Mouse (Mus musculus) liver, embryonic 11.5 days (tissue): Measurements from ENCODE around the gene Odf3l1. TPM values are rescaled to one million over a fixed set of nuclear protein-coding genes. Genes with fewer than 3 reads are reported as not detected.

Experiments
- ATAC-seq: fragments of 200-750 bp; cut with Nextera tagmentation; replicated peaks from 2 replicates; pipeline ENCODE4 v1.8.0; 2017; ENCODE audit warnings: moderate number of reproducible peaks, mild to moderate bottlenecking, moderate TSS enrichment, moderate library complexity; ENCODE audit not compliant: low FRiP score
- DNase-seq: peaks from one replicate; pipeline ENCODE4 v3.0.0-alpha.2; 2017; ENCODE audit warnings: low spot score
- H3K27ac ChIP-seq: fragments of 300-500 bp; sonication (generic); 2 replicates; pipeline ENCODE4 v1.5.1; 2014; ENCODE audit warnings: mild to moderate bottlenecking, low read depth, low read length, control low read depth
- H3K27me3 ChIP-seq: fragments of 300-500 bp; sonication (generic); replicated peaks from 2 replicates; pipeline ENCODE4 v1.6.1; 2014; ENCODE audit warnings: low read length, mixed read lengths; ENCODE audit not compliant: control insufficient read depth, insufficient read depth
- H3K36me3 ChIP-seq: fragments of 300-500 bp; sonication (generic); 2 replicates; pipeline ENCODE4 v1.6.1; 2014; ENCODE audit warnings: mild to moderate bottlenecking, low read length, moderate library complexity, mixed read lengths; ENCODE audit not compliant: control insufficient read depth, insufficient read depth
- H3K4me1 ChIP-seq: fragments of 300-500 bp; sonication (generic); replicated peaks from 2 replicates; pipeline ENCODE4 v1.6.1; 2014; ENCODE audit warnings: low read length, mixed read lengths; ENCODE audit not compliant: control insufficient read depth, insufficient read depth
- H3K4me2 ChIP-seq: fragments of 300-500 bp; sonication (generic); 2 replicates; pipeline ENCODE4 v1.6.1; 2014; ENCODE audit warnings: mild to moderate bottlenecking, control low read depth, moderate library complexity
- H3K4me3 ChIP-seq: fragments of 300-500 bp; sonication (generic); 2 replicates; pipeline ENCODE4 v1.5.1; 2014; ENCODE audit warnings: low read depth, low read length, control low read depth
- H3K9ac ChIP-seq: fragments of 300-500 bp; sonication (generic); 2 replicates; pipeline ENCODE4 v1.6.1; 2014; ENCODE audit warnings: low read depth, low read length, control low read depth
- H3K9me3 ChIP-seq: fragments of 300-500 bp; sonication (generic); 2 replicates; pipeline ENCODE4 v1.6.1; 2016; ENCODE audit warnings: low read length, inconsistent platforms, mixed read lengths; ENCODE audit not compliant: control insufficient read depth
- WGBS: fragments of 180-500 bp; shearing (Covaris S2); extraction: QIAGEN DNeasy Blood & Tissue Kit; methylation state at CpG from one replicate; pipeline ENCODE4 v1.1.7; 2014; 5-methylcytosine and 5-hydroxymethylcytosine counted together
- polyA plus RNA-seq: library from polyadenylated mRNA; unstranded; fragments of >200 nt; fragmentation: Nextera tagmentation; extraction: Ambion mirVana; gene quantifications from 2 replicates; pipeline ENCODE4 v1.2.1, GENCODE M21; 2014

Odf3l1 gene
- polyA plus RNA-seq, 1 experiment from 2014 or later: not detected

- WGBS: 85% methylated on average over 16 of the region's 16 CpGs
- Histone ChIP-seq H3K27ac (no peak overlapping the region), H3K4me1 (0 out of 2 replicates have a peak, but pooled peaks cover 6% of the 10 kb centered on the region), H3K36me3 (no peaks in the 10 kb centered on the region; the same call in 1 of the 2 replicates), H3K9ac (no peak overlapping the region), H3K27me3 (no peaks in the 10 kb centered on the region), H3K4me2 (no peak overlapping the region), H3K9me3 (no peaks in the 10 kb centered on the region), H3K4me3 (no peak overlapping the region)
- no peak for ATAC-seq
- DNase-seq: no peak
Observed at GRCm38 (mm10) chr9:56887581-56887980, 23.1 kb upstream of the Odf3l1 start.

GRCm38 (mm10) chr9:56886601-56887000, 22.1 kb upstream of the Odf3l1 start:
- ATAC-seq (no peak), DNase-seq (no peak)
- Histone ChIP-seq H3K27ac (no peak overlapping the region), H3K4me3 (no peak overlapping the region), H3K36me3 (no peaks in the 10 kb centered on the region; the same call in 1 of the 2 replicates), H3K27me3 (no peaks in the 10 kb centered on the region; the same call in 1 of the 2 replicates), H3K9me3 (no peaks in the 10 kb centered on the region), H3K4me2 (no peak overlapping the region), H3K9ac (no peak overlapping the region), H3K4me1 (0 out of 2 replicates have a peak, but pooled peaks cover 6% of the 10 kb centered on the region)
- WGBS: 83% methylated on average over 15 of the region's 15 CpGs

GRCm38 (mm10) chr9:56886113-56886512, 21.6 kb upstream of the Odf3l1 start:
- WGBS: 63% methylated on average over 13 of the region's 13 CpGs
- H3K27me3 ChIP-seq: no peaks in the 10 kb centered on the region; the same call in 1 of the 2 replicates
- H3K4me3 ChIP-seq: no peak overlapping the region
- H3K27ac ChIP-seq: no peak overlapping the region
- H3K4me2 ChIP-seq: no peak overlapping the region
- no peak overlapping the region for H3K9ac ChIP-seq
- H3K4me1 ChIP-seq: 0 out of 2 replicates have a peak, but pooled peaks cover 6% of the 10 kb centered on the region
- no peaks in the 10 kb centered on the region for H3K9me3 ChIP-seq
- DNase-seq (no peak), ATAC-seq (no peak)
- no peaks in the 10 kb centered on the region; the same call in 1 of the 2 replicates for H3K36me3 ChIP-seq

- H3K4me2 ChIP-seq: no peak overlapping the region
- H3K36me3 ChIP-seq: no peaks in the 10 kb centered on the region; the same call in 1 of the 2 replicates
- WGBS: 72% methylated on average over 4 of the region's 4 CpGs
- H3K9me3 ChIP-seq: no peaks in the 10 kb centered on the region
- H3K4me1 ChIP-seq: no peaks in the 10 kb centered on the region
- ATAC-seq: no peak
- DNase-seq: no peak
- no peak overlapping the region for H3K27ac ChIP-seq
- no peaks in the 10 kb centered on the region; the same call in 1 of the 2 replicates for H3K27me3 ChIP-seq
- no peak overlapping the region for H3K9ac ChIP-seq
- no peak overlapping the region for H3K4me3 ChIP-seq
Observed at GRCm38 (mm10) chr9:56884328-56884727, 19.8 kb upstream of the Odf3l1 start.

GRCm38 (mm10) chr9:56883470-56883869, 19.0 kb upstream of the Odf3l1 start:
- no peak overlapping the region for H3K9ac ChIP-seq
- H3K4me1 ChIP-seq: no peaks in the 10 kb centered on the region
- H3K27me3 ChIP-seq: no peaks in the 10 kb centered on the region; the same call in 1 of the 2 replicates
- no peaks in the 10 kb centered on the region for H3K9me3 ChIP-seq
- H3K4me3 ChIP-seq: no peak overlapping the region
- 78% methylated on average over 7 of the region's 7 CpGs for WGBS
- ATAC-seq (no peak), DNase-seq (no peak)
- H3K27ac ChIP-seq: no peak overlapping the region
- no peak overlapping the region for H3K4me2 ChIP-seq
- no peaks in the 10 kb centered on the region; the same call in 1 of the 2 replicates for H3K36me3 ChIP-seq

GRCm38 (mm10) chr9:56882818-56883217, 18.3 kb upstream of the Odf3l1 start:
- WGBS: 60% methylated on average over 12 of the region's 12 CpGs
- no peaks in the 10 kb centered on the region; the same call in 1 of the 2 replicates for H3K27me3 ChIP-seq
- H3K9ac ChIP-seq: no peak overlapping the region
- no peak overlapping the region for H3K4me3 ChIP-seq
- H3K4me2 ChIP-seq: no peak overlapping the region
- H3K4me1 ChIP-seq: no peaks in the 10 kb centered on the region
- no peak for DNase-seq
- no peaks in the 10 kb centered on the region for H3K9me3 ChIP-seq
- H3K36me3 ChIP-seq: no peaks in the 10 kb centered on the region; the same call in 1 of the 2 replicates
- no peak overlapping the region for H3K27ac ChIP-seq
- no peak for ATAC-seq

GRCm38 (mm10) chr9:56882283-56882682, 17.8 kb upstream of the Odf3l1 start:
- H3K4me2 ChIP-seq: no peak overlapping the region
- H3K4me1 ChIP-seq: no peaks in the 10 kb centered on the region
- H3K27ac ChIP-seq: no peak overlapping the region

GRCm38 (mm10) chr9:56881539-56882082, 17.1 kb upstream of the Odf3l1 start:
- Histone ChIP-seq H3K27ac (no peak overlapping the region), H3K9me3 (no peaks in the 10 kb centered on the region)
- DNase-seq: no peak

More at GRCm38 (mm10) chr9:56882283-56882682, 17.8 kb upstream of the Odf3l1 start:
- ATAC-seq (no peak), DNase-seq (no peak)
- no peaks in the 10 kb centered on the region for H3K9me3 ChIP-seq
- WGBS: 65% methylated on average over 4 of the region's 4 CpGs
- no peaks in the 10 kb centered on the region; the same call in 1 of the 2 replicates for H3K27me3 ChIP-seq
- no peak overlapping the region for H3K4me3 ChIP-seq
- no peak overlapping the region for H3K9ac ChIP-seq
- H3K36me3 ChIP-seq: no peaks in the 10 kb centered on the region; the same call in 1 of the 2 replicates

GRCm38 (mm10) chr9:56880790-56881189, 16.3 kb upstream of the Odf3l1 start:
- Histone ChIP-seq H3K36me3 (no peaks in the 10 kb centered on the region), H3K4me2 (no peak overlapping the region), H3K4me3 (no peak overlapping the region), H3K27ac (no peak overlapping the region), H3K4me1 (no peaks in the 10 kb centered on the region), H3K9me3 (no peaks in the 10 kb centered on the region), H3K9ac (no peak overlapping the region), H3K27me3 (no peaks in the 10 kb centered on the region; the same call in 1 of the 2 replicates)
- ATAC-seq (no peak), DNase-seq (no peak)
- WGBS: 60% methylated on average over 9 of the region's 9 CpGs

More at GRCm38 (mm10) chr9:56881539-56882082, 17.1 kb upstream of the Odf3l1 start:
- ATAC-seq: no peak
- Histone ChIP-seq H3K9ac (no peak overlapping the region), H3K4me1 (no peaks in the 10 kb centered on the region), H3K27me3 (no peaks in the 10 kb centered on the region; the same call in 1 of the 2 replicates), H3K4me3 (no peak overlapping the region), H3K36me3 (no peaks in the 10 kb centered on the region), H3K4me2 (no peak overlapping the region)
- WGBS: 78% methylated on average over 3 of the region's 3 CpGs
